Mouse (Mus musculus): ENCODE results near the gene H13. TPM values are rescaled to one million over a fixed set of nuclear protein-coding genes. Genes with fewer than 3 reads are reported as not detected.

The H13 gene
- 100 to 1,000 TPM; 161 to 185 TPM for total RNA-seq (2023)

DNA sequence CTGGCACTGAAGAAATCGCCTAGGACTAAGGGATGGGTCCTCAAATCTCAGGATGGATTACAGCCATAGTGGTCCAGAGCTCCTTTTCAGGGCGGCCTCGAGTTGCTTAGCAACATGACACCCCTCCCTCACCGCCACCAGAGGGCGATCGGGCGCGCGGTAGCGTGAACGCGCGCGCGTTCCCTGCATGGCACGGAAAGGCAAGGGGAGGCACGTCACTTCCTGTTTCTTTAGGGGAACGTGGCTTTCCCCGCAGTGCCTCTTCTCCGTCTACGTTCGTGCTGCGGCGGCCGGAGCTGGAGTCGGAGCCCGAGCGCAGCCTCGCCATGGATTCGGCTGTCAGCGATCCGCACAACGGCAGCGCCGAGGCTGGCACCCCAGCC lies at the start of gene H13:
H13 (plus strand) TSS at position 206 of the 383 bp plus-strand sequence.

DNA sequence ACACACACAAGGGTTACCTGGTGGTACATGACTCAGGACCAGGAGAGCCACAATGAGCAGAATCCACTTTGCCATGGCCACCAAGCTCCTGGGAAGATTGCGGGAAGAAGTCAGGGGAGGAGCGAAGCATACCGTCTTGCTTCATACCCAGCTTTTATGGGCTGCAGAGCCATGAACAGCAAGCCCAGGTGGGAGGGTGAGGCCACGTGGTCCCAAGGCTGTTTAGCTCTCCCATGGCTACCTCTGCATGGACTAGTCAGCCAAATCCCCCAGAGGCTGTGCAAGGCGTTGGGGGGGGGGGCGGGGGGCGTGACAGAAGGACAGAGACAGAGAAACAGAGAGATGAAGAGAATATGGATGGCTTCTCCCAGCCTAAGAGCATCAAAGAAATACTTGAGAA lies 46.3 kb upstream of the H13 start, which contains the start of gene Defb25:
Defb25 (minus strand) TSS at position 101 of the 400 bp plus-strand sequence.

DNA sequence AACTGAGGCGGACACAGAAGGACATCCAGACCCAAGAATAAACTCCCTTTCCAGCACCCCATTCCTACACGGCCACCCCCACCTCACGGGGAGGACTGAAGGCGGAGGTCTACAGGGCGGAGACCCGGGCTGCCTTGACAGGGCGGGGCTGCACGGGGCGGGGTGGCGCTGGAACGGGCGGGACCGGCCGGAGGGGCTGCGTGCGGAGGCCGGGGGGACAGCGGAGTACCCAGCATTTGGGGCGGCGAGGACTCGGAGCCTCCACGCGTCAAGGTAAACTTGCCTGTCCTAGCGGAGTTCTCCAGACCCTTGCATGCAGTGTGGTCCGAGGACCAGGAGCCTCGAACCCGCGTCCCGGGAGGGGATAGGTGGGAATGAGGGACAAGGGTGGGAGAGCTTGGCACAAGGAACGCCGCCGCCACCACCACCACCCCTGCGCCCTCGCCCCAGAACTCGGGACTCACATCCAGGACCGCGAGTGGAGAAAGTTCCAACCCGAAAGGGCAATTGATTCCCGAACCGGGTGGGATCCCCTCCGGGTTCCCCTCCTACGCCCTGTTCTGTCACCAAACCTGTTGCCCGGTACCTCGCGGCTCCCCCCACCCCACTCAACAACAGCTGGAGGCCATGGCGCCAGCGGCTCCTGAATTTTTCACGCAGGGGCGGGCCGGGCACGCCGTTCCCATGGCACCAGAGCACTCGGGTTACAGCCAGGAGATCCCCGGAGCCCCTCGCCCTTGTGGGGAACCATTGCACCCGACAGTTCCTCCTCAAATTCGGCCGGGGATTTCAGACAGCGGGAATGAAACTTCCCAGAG lies 42.3 kb upstream of the H13 start, which contains the start of gene Rem1:
Rem1 (plus strand) TSS at position 178 of the 818 bp plus-strand sequence.

DNA sequence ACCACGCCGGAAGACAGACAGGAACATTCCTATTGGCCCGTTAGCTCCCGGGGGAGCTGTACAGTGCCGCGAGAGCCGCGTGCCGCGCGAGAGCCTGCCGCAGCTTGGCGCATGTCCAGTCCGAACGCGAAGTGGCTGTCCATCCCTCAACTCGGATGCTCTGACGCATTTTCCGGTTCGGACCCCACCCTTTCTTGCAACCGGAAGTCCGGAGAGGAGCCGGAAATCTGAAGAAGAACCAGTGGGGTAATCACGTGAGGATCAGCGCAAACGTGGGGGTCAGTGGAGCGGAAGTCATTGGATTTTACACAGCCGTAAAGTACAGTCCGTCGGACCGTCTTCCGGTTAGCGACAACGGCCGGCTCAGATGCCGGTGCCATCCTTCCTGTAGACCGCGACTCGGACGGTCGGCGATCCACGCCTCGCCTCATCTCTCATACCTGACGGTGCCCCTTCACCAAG lies 17.6 kb downstream of the H13 start, which contains the start of gene Mcts2:
Mcts2 (plus strand) TSS at position 230 of the 462 bp plus-strand sequence.

DNA sequence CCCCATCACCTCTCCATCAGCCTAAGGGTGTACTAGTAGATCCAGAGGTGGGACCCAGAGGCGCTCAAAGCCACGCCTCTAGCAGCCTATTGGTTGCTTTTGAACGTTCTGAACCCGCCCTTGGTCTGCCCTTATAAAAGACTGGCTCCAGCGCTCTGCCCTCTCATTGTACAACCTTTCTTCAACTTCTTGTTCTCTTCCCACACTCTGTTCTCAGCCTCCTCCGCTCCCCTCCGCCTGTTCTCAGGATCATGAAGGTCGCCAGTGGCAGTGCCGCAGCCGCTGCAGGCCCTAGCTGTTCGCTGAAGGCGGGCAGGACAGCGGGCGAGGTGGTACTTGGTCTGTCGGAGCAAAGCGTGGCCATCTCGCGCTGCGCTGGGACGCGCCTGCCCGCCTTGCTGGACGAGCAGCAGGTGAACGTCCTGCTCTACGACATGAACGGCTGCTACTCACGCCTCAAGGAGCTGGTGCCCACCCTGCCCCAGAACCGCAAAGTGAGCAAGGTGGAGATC lies 66.9 kb downstream of the H13 start, which contains the start of gene Id1:
Id1 (plus strand) TSS at position 162 of the 512 bp plus-strand sequence.

DNA sequence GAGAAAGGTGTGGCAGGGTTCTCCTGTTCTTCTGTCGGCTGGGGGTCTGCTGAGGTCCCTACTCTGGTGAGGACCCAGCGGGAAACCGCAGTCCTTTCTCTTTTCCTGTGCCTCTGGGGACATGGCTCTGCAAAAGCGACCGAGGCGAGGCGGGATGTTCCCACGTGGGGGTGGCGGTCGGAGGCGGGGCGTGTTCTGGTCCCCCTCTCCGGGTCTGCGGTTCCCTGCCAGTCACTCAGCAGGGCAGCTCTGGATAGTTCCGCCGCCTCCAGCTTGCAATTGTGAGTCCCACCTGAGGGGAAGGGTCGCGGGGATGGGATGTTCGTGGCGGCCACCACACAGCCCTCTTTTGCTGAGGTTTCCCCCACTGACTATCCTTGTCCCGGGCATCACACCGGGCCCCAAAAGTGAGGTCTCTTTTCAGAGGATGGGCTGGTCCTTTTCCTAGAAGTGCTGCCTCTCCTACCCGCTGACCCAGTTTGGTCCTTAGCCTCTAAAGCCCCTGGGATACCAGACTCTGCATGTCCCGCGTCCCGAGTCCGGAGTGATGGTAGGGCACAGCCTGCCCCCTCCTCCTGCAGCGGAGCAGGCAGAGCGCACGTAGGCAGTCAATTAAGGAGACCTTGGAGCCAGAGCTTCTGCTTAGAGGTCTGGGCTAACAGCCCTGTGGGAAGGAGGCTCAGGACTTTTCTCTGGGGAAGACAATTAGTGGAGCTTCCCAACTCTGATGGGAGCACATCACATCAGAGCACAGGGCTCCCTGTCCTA lies 84.9 kb downstream of the H13 start, which contains the start of gene Cox4i2:
Cox4i2 (plus strand) TSS at position 230 of the 768 bp plus-strand sequence.

Other genes with a start within 250 kb of the H13 start
- gene Defb23, start 204.8 kb upstream of the H13 start, total RNA-seq (2023) = not detected
- gene Defb20, start 192.4 kb upstream of the H13 start, total RNA-seq (2023) = not detected
- gene Defb22, start 179.3 kb upstream of the H13 start, total RNA-seq (2023) = not detected
- gene Defb26, start 157.8 kb upstream of the H13 start, total RNA-seq (2023) = not detected
- gene Defb28, start 151.2 kb upstream of the H13 start, total RNA-seq (2023) = not detected
- not detected for gene Defb29, start 129.4 kb upstream of the H13 start, total RNA-seq (2023)
- gene Gm17416, start 100.1 kb upstream of the H13 start, total RNA-seq (2023) = not detected
- not detected for gene Defb21, start 96.7 kb upstream of the H13 start, total RNA-seq (2023)
- not detected for gene Defb19, start 89.1 kb upstream of the H13 start, total RNA-seq (2023)
- not detected for gene Defb45, start 70.1 kb upstream of the H13 start, total RNA-seq (2023)
- gene Defb36, start 65.1 kb upstream of the H13 start, total RNA-seq (2023) = not detected
- gene Defb25, start 46.4 kb upstream of the H13 start, total RNA-seq (2023) = not detected
- gene Rem1, start 42.5 kb upstream of the H13 start, total RNA-seq (2023) = not detected
- 10 to 100 TPM; 37.7 to 40.0 TPM for gene Mcts2, start 17.6 kb downstream of the H13 start, total RNA-seq (2023)
- gene Id1, start 66.8 kb downstream of the H13 start, total RNA-seq (2023) = 1 to 10 TPM; 1.2 to 4.1 TPM
- not detected for gene Cox4i2, start 84.7 kb downstream of the H13 start, total RNA-seq (2023)
- 10 to 100 TPM; 24.9 to 30.8 TPM for gene Bcl2l1, start 162.3 kb downstream of the H13 start, total RNA-seq (2023)
- 1 to 10 TPM; 2.6 to 3.5 TPM for gene Tpx2, start 178.5 kb downstream of the H13 start, total RNA-seq (2023)
- not detected for gene Mylk2, start 241.9 kb downstream of the H13 start, total RNA-seq (2023)